Mouse (Mus musculus) ovary, postnatal 36 days (tissue): Measurements from ENCODE around the gene Rps11.
"Not testable (repeated sequence)": the region's sequence is repeated elsewhere in the genome, so short reads cannot be mapped to it uniquely, and the experiment has no call there.

Experiments
- DNase-seq: peaks from one replicate; pipeline ENCODE4 v3.0.0; 2022; ENCODE audit warnings: low spot score, mixed read lengths

Rps11 gene

DNA sequence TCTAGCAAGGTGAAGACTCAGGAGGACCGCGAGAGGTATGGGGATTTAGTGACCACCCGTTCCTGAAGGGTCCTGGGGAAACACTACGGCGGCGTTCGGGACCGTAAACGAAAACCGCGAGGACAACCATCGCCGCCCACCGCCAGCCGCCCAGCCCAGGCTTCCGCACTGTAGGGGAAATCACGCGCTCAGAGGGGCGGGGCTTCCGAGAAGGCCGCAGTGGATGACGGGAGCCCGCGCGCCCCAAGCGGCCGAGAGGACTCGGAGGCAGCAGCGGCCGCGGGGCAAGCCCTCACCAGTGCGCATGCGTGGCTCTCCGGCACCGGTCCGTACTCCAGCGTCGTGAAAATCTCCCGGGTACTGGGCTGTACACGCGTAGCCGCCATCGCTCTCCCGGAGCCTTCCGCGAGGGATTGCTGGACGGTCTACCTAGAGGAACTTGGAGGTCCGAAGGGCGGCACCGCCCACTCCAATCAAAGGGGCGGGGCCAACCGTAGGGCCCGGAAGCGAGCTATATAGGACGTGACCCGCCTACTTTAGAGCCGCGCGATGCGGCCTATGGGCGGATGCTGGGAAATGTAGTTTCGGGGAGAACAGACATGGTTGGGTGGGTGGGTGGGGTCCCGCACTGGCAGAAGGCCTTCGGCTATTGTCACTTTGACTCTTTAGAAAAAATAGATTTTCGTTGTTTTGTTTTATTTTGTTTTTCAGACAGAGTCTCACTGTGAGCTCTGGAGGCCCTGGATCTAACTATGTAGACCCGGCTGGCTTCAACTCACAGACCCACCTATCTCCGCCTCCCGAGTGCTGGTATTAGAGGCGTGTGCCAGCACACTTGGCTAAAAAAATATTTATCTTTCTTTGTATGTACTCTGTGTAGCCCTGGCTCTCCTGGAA lies 30.1 kb upstream of the Rps11 start, which contains the start of the genes Pih1d1 and Aldh16a1:
Pih1d1 (plus strand) TSS at position 208 of the 897 bp plus-strand sequence.
Aldh16a1 (minus strand) TSS at position 489 of the 897 bp plus-strand sequence.
- peak; percentile 98 for DNase-seq

DNA sequence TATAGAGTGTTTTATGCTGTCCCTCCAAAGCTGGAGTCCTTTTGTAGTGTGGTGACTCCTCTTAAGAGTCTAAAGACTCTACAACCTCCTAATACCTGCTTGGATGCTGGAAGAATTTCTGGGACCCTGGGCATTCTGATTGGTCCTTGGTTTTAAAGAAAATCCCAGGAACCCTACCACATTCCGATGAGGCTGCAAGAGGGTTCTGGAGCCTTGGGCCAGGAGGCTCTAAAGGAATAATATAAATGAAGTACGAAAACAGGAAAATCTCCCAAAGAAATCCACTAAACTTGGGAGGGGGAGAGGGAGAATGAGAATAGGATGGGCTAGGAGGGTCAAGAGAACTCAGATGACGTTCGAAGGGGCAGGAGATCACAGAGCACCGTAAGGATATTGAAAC lies 29.3 kb upstream of the Rps11 start:
- DNase-seq: no peak

DNA sequence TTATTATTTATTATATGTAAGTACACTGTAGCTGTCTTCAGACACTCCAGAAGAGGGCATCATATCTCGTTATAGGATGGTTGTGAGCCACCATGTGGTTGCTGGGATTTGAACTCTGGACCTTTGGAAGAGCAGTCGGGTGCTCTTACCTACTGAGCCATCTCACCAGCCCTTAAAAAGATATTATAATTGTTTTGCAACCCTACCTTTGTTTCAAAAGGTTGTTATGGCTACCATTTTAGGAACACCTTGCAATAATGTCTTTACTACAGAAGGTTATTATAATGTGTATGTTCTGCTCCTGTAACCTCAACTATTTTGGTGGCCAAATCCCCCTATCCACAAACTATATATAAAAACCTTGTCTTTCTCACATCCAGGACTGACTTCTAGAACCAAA lies 28.8 kb upstream of the Rps11 start:
- DNase-seq: not testable (repeated sequence)

DNA sequence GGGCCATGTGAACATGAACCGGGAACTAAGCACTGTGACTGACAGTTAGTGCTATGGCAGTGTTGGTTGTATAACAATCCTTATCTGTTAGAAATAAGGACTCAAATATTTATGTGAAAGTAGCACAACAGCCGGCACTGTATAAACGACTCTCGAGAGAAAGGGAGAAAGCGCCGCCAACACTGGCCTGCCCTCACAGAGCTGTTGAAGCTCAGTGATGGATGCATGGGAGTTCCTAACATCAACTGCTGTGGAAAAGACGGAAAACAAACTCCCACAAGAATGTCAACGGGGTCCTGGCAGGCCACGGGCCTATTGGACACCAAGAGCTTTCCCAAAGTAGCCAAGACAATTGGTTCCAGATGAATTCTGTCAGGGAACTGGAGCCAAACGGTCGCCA lies 27.1 kb upstream of the Rps11 start:
- peak; percentile 46 for DNase-seq

DNA sequence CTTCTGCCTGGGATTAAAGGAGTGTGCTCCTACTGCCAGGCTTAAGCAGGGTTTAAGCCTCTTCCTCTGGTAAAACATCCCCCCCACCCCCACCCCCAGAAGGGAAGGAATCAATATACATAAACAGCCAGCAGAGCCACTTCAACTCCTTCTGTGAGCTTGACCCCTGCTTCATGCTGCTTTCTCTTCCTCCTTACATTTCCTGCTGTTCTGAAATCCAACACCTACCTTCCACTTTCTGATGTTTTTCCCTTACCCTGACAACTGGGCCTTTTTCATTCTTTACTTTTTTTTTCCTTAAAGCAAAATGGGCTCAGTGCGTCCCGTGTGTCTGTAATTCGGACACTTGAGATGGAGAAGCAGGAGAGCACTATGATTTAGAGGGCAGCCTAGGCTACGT lies 26.1 kb upstream of the Rps11 start:
- no peak for DNase-seq

DNA sequence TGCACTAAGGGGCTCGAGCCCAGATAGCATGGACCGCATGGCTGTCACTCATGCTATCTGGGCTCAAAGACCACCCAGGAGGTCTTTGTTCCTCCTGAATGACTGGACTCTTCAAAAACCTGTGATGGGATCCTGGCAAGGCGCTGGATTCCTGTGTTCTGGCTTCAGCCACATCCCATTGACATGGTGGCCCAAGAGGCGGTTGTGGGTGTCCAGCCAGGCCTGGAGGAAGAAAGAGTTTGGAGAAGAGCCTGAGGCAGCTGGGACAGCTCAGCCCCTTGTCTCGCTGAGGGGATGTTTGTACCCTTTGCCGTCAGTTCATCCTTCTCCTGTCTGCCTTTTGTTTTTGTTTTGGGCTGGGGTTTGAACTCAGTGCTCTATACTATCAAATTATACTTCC lies 25.3 kb upstream of the Rps11 start:
- DNase-seq: no peak

DNA sequence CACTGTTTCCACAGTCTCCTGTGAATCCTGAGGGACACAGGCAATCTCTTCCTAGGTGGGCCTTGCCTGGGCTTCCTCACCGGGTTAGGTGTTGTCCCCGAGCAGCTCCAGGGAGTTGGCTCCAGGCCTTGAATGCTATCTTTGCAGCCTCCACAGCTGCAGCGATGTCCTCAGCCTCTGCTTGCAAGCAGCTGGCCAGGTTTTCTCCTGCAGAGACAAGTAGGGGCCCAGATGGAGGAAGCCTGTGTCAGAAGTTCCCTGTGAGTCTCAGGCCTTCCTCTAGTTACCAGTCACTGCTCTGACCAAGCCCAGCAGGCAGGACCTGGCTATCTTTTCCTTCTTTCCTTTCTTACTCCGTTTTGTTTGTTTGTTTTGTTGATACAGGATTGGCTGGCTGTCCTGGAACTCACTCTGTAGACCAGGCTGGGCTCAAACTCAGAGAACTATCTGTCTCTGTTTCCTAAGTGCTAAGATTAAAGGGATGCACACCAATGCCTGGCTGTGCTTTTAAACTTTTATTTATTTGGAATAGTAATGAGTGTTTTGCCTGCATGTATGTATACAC lies 24.4 kb upstream of the Rps11 start:
- DNase-seq: no peak

DNA sequence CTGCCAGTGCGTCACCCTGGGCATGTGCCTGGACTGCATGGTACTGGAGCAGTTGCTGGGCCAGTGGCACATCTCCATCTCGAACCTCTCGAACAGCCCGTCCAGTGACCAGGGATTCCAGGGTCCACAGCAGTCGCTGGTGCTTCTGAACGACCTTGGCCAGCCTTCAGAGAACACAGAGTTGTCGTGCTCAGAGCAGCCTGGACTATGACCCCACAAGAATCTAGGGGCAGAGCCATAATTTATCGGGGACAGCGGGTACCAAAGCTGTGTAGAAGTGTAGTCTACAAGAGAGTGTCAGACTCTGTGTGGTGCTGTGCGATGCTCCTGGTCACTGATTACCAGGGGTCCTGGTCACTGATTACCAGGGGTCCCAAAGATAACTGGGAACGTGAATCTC lies 23.7 kb upstream of the Rps11 start:
- no peak for DNase-seq

DNA sequence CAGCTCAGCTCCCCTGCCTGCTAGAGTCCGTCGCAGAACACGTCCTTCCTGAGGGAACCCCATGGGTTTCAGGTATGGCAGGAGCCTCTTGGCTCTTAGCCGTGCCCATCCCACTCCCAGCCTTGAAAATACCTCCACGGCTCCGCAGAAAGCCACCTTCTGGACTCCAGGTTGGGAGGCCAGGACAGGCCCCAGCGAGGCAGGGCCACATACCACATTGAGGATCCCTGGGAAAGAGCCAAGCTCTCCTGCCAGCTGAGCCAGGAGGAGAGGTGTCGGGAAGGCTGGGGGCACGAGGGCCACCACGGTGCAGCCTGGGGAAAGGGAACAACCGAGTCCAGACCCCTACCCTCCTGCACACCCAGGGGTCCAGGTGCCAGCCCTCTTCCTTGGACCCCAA lies 23.0 kb upstream of the Rps11 start:
- DNase-seq: no peak

DNA sequence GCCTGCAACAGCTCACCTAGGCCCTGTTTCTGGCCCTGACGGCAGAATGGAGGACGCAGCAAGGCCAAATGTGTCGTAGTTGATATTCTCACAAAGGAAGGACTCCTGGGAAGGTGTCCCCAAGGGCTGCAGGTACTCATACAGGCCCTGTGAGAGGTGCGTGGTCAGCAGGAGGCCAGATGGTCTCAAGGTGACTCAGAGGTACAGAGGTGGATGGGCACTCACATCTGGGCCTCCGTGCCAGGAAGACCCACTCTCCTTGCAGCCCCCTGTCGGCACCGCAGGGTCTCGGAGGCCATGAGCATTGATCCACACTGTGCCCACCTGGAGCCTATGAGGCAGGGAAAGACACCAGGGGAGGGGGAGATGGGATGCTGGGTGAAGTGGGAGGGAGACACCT lies 21.2 kb upstream of the Rps11 start:
- DNase-seq: no peak

DNA sequence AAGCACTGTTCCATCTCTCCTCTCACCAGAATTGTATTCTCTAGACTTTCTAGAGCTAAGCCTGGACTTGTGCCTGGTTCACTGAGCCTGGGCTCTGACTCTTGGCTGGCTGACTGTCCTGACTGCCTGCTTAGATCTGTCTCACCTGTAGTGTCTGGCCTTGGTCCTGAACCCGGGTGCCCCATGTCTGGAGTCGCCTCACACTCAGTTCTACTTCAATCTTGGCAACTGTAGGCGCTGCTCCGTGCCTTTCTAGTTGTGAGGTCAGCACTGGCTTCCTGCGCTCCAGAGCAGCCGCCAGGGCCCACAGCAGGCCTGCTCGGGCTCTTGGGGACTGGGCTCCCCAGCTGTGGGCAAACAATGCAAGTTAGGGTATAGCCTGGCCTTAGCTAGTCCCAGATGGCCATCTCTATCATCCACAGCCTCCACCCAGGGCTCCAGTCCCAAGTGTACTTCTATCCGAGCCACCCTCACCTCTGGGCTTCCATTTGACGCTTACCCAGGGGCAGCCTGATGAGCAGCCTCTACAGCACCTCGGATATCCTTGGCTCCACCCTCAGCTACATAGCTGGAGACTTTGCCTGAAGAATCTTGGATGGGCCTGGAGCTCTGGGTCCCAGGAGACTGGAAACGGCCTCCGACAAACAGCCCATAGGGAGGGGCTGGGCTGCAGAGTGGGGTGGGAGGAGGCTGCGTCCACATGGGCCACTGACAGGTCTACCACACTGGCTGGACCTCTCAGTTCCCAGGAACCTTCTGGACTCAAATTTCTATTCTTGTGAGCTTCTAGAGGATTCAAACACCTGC lies 20.3 kb upstream of the Rps11 start:
- no peak for DNase-seq

DNA sequence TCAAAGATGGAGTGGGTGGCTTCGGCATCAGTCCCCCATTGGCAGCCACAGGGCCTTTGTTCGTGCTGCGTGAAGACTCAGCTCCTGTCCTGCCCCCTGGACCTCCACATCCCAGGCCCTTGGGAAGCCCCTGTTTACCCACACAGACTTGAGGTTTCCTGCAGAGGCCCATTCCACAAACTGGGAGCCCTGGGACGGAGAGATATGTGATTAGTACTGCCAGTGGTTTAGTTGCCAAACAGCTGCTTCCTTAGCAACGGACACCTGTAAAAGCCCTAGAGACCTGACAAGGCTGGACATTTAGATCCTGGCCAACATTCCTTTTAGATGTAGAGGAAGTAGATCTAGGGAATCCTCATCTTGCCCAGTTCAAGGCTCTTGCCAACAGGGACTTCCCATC lies 17.7 kb upstream of the Rps11 start:
- DNase-seq: no peak

DNA sequence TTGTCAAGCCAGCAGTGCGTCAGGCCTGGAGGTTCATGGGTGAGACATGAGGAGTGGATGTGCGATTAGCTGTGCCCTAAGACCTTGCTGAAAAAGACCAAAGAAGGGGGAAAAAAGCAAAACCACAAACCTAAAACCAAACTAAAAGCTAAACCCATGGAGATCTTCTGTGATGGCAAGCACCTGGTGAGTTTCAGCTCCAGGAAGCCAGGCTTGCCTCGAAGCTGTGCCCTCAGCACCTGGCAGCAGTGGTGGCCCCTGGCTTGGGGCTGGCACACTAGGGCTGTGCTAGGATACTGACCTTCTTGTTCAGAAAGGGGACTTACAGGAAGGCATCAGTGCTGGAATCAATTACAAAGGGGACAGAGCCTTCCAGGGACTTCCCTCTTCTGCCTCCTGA lies 17.1 kb upstream of the Rps11 start:
- no peak for DNase-seq

DNA sequence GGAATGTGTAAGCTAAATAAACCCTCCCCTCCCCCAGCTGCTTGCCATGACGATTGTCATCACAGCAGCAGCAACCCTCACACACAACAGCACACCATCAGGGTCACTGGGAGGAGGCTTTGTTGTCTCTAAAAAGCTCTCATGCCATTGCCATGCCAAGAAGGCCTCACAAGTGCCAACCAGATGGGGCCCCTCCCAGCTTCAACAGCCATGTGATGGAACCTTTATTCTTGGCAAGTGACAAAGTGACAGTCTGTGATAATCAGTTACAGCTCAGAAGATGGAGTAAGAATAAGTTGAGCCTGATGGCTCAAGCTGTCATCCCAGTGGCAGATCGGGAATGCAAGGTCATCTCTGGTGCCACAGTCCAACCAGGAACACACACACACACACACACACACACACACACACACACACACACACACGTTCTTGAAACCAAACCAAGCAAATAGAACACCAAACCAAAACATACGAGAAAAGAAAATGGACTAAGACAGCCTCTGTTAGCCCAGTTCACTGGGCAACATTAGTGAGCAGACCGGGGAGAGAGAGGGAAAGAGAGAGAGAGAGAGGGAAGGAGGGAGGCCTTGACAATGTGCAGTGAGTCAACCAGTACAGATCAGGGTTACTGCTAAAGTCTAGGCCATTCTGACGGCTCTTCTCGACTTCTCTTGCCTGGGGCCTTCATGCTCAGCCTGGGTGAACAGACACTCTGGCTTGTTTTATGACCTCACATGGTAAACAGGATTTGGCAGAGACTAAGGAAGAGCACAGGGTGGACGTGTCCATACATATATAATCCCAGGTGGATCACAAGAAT lies 15.9 kb upstream of the Rps11 start:
- no peak for DNase-seq

DNA sequence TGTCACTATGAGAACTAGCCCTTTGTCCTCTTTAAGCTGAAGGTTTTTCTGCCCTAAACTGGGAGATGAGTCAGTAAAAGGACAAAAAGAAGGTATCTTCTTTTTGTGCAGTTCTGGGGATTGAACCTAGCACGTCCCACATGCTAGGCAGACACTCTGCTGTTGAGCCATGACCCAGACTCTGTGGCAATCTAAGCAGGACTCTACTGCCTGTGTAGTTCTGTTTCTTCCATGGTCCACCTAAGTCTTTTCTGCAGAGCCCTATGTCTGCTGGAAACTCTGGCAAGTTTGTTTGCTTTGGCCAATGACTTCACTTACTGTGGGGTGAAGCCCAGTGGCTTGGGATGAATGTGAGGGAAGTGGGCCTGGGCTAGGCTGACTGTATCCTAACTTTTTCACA lies 14.2 kb upstream of the Rps11 start:
- no peak for DNase-seq

DNA sequence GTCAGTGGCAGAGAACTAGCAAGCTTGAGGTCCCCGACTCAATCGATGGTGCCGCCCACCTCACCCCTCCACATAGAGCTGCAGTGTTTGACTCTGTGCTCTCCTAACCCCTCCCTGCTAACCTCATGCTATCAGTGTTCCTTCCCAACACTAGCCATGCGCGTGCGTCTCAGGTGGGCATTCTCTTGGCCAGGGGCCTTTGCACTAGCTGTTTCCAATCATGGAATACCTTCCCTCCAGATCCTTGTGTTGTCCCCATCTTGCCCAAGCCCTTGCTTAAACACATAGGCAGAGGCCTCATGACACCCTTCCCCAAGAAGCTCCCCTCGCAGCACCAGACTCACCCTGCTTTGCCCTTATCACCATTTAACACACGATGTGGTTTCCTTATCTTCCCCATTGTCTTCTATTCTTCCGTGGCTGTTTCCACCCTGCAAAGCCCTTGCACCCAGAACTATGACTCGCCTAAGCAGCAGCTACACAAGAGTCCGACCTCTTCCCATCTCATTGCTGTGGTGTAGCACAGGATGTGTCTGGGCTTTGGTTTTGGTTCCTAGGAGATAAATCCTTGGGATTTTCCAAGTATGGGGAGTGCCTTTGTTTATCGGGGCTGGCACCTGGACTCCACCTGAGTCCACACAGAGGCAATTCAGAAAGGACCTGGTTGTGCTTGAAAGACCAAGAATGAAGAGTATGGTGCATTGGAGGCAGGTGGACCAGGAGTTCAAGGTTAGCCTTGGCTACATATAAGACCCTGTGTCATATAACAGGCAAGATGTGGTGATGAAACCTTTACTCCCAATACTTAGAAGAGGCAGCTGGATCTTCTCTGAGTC lies 13.2 kb upstream of the Rps11 start:
- no peak for DNase-seq

DNA sequence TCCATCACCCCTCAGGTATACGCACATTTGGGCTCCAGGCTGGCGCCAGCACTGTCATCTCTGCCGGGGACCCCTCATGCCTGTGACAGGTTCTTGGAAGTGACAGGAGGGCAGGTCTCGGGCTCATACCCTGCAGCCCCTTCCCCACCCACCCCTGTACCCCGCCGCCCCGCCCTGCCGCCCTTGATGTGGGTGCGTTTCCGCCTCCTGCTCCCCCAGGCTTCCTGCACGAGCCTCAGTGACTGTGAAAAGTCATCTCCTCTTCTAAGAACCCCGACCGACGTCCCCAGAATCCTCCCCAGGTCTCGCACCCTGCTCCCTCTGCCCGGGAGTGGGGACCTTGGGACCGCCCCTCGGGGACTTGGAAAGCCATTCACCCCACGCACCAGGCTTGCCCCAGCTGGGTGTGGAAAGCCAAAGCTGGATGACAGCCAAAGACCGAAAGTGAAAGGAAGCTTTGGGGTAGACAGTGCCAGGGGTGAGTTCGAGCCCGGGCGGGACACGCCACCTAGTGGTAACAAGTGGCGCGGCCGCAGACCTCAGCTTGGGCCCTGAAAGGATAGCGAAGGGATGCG lies 11.8 kb upstream of the Rps11 start, which contains the start of the genes Gm45713 and Flt3l:
Gm45713 (minus strand) TSS at position 239 of the 575 bp plus-strand sequence.
Flt3l (minus strand) TSS at position 440 of the 575 bp plus-strand sequence.
- peak; percentile 87 for DNase-seq

DNA sequence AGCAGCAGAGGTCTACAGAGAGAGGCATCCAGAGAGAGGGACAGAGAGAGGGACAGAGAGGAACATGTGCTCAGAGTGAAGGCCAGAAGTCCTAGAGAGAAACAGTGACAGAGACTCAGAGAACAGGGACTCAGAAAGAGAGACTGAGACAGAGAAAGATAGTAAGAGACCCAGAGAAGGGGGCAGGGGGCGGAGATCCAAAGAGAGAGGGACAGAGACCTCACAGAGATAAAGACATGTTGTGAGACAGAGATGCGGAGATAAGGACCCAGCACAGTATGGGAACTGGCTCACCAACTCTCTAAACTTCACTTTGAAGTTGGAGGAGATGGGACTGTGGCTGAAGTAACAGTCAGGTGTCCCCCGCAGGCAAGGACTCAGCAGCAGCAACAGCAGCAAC lies 11.1 kb upstream of the Rps11 start:
- DNase-seq: no peak

DNA sequence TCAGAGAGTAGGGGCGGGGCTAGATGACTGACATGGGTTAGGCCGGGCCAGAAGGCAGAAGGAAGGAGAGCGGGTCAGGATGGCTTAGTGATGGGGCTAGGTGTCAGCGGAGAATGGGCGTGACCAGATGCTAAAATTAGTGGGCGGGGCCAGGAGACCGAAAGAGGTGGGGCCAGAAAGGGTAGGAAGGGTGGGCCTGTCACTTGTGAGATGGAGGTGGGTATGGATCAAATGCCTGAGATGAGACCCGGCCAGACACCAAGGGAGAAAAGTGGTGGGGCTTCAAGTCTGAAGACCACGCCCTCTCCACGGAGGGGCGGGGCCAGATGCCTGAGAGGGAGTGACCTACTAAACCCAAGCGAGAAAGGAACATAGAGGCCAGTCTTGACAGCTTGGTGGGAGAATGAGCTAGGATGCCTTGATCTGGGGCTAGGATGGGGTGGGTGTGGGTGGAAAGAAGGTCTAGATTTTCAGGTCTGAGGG lies 10.3 kb upstream of the Rps11 start:
- no peak for DNase-seq

DNA sequence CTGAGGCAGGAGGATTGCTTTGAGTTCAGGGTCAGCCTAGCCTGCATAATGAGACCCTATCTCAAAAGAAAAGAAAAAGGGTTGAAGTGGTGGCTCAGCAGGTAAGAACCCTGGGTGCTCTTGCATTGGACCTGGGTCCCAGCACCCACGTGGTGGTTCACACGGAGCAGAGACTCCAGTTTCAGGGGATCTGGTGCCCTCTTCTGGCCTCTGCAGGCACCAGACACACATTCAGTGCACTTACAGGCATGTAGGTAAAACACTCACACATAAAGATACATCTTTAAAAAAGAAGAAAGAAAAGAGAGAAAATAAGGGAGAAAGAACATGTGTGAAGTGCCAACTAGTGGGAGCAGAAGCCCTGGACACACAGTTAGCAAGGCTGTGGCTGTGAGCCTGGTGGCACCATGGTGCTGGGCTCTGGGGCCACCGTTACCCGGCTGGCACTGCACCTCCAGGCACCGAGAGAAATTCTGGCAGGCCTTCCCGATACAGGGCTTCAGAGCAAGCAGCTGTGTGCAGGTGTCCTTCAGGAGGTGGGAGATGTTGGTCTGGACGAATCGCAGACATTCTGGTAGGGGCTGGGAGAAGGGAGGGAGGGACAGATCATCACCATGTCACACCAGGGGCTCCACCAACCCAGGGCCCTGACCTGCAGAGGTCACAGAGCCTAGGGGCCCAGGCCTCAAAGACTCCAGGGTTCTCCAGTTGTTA lies 9.4 kb upstream of the Rps11 start:
- no peak for DNase-seq
